Mouse (Mus musculus) intestine, embryonic 16.5 days (tissue): ENCODE data around the gene Rps6kc1. TPM values are rescaled to one million over a fixed set of nuclear protein-coding genes. Genes with fewer than 3 reads are reported as not detected.
A peak's percentile ranks its signal among the peaks of the same experiment; 100 is the strongest.

Source experiments
- ATAC-seq: fragments of 200-750 bp; cut with Nextera tagmentation; 2 replicates; pipeline ENCODE4 v1.8.0; 2017; ENCODE audit warnings: moderate TSS enrichment, moderate library complexity
- H3K27ac ChIP-seq: fragments of 300-500 bp; sonication (generic); 2 replicates; pipeline ENCODE4 v1.5.1; 2014; ENCODE audit warnings: mild to moderate bottlenecking, low read length
- H3K27me3 ChIP-seq: fragments of 300-500 bp; sonication (generic); replicated peaks from 2 replicates; pipeline ENCODE4 v1.6.1; 2014; ENCODE audit warnings: low read length, control low read depth, mixed read lengths; ENCODE audit not compliant: control insufficient read depth, insufficient read depth
- H3K36me3 ChIP-seq: fragments of 300-500 bp; sonication (generic); 2 replicates; pipeline ENCODE4 v1.6.1; 2014; ENCODE audit warnings: low read length, control low read depth; ENCODE audit not compliant: control insufficient read depth, insufficient read depth
- H3K4me1 ChIP-seq: fragments of 300-500 bp; sonication (generic); 2 replicates; pipeline ENCODE4 v1.6.1; 2014; ENCODE audit warnings: low read length, control low read depth, mixed read lengths; ENCODE audit not compliant: control insufficient read depth, insufficient read depth
- H3K4me2 ChIP-seq: fragments of 300-500 bp; sonication (generic); 2 replicates; pipeline ENCODE4 v1.6.1; 2014; ENCODE audit warnings: low read depth, low read length, control low read depth
- H3K4me3 ChIP-seq: fragments of 300-500 bp; sonication (generic); 2 replicates; pipeline ENCODE4 v1.5.1; 2014; ENCODE audit warnings: mild to moderate bottlenecking, low read length
- H3K9ac ChIP-seq: fragments of 300-500 bp; sonication (generic); 2 replicates; pipeline ENCODE4 v1.6.1; 2014; ENCODE audit warnings: low read depth, low read length
- H3K9me3 ChIP-seq: fragments of 300-500 bp; sonication (generic); 2 replicates; pipeline ENCODE4 v1.6.1; 2016; ENCODE audit warnings: low read length, control low read depth; ENCODE audit not compliant: control insufficient read depth
- WGBS: fragments of 180-500 bp; shearing (Covaris S2); extraction: QIAGEN DNeasy Blood & Tissue Kit; methylation state at CpG from one replicate; pipeline ENCODE4 v1.1.7; 2014; 5-methylcytosine and 5-hydroxymethylcytosine counted together
- polyA plus RNA-seq: library from polyadenylated mRNA; unstranded; fragments of >200 nt; fragmentation: Nextera tagmentation; extraction: Ambion mirVana; gene quantifications from 2 replicates; pipeline ENCODE4 v1.2.1, GENCODE M21; 2015

Rps6kc1 gene
- polyA plus RNA-seq, 1 experiment from 2014 or later, result 11.8 TPM

DNA sequence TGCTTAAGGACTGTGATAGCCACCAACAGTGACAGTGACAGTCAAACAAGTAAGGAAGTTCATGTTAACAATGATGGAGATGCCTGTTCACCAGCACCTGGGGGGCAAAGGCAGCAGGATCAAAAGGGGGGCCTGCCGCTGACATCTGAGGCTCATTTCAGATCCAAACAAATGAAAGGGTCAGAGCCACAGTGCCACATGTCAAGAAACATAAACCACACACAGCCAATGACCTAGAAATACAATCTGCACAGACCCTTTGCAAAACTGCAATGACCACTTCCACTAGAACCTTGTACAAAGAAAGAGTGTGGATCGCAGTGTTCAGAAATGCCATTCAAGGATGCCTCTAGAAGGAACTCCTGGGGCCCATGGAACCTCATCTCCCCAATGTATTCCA is 23.5 kb downstream of the Rps6kc1 start:
- WGBS, result 88% methylated on average over 2 of the region's 2 CpGs
- H3K27ac ChIP-seq, result no peak overlapping the region
- H3K4me1 ChIP-seq, result no peaks in the 10 kb centered on the region
- H3K9ac ChIP-seq, result no peak overlapping the region
- no peak overlapping the region for H3K4me2 ChIP-seq
- ATAC-seq, result no peak
- no peak overlapping the region for H3K4me3 ChIP-seq
- H3K36me3 ChIP-seq, result no peaks in the 10 kb centered on the region; the same call in 1 of the 2 replicates
- no peaks in the 10 kb centered on the region for H3K27me3 ChIP-seq
- no peaks in the 10 kb centered on the region for H3K9me3 ChIP-seq

DNA sequence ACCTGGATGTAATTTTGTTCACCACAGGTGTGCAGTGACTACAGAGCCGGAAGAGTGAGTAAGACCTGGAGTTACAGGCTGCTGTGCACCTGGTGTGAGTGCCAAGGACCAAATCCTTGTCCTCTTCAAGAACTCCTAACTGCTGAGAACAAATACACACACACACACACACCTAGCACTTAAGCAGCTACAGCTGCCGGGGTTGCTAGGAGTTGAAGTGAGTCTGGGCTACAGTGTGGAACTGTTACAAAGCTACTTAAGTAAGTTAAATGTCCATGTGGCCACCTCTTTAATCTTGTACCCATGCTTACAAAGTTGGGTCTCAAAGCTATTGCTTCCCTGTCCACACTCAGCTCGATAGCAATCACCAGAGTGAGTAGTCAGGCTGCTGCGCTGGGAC is 25.6 kb downstream of the Rps6kc1 start:
- Histone ChIP-seq H3K9ac (no peak overlapping the region), H3K9me3 (no peaks in the 10 kb centered on the region), H3K27ac (no peak overlapping the region), H3K4me3 (no peak overlapping the region), H3K27me3 (no peaks in the 10 kb centered on the region), H3K4me1 (no peaks in the 10 kb centered on the region), H3K4me2 (no peak overlapping the region), H3K36me3 (no peaks in the 10 kb centered on the region)
- 88% methylated on average over 4 of the region's 4 CpGs for WGBS
- no peak for ATAC-seq

DNA sequence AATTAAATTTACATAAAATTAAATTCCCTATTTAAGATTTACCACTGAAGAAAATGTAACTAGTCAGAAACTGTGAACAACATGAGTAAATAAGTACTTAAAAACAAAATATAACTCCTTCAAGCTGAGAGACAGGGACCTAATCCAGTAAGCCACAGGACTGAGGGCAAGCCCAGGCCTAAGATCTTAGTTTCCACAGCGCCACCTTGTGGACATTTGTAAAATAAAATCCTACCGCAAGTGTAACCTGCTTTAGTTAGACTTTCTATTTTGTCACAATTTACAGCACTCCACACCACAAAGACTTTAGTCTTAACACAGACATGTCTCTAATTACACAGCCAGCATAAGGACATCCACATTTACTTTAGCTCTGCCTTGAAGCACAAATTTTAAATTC is 30.1 kb downstream of the Rps6kc1 start:
- H3K4me3 ChIP-seq, result no peak overlapping the region
- no peak; the same call in 1 of the 2 replicates for ATAC-seq
- H3K27me3 ChIP-seq, result no peaks in the 10 kb centered on the region
- no peak overlapping the region for H3K4me2 ChIP-seq
- H3K27ac ChIP-seq, result no peak overlapping the region
- H3K9ac ChIP-seq, result no peak overlapping the region
- H3K36me3 ChIP-seq, result no peaks in the 10 kb centered on the region
- no peaks in the 10 kb centered on the region for H3K4me1 ChIP-seq
- WGBS, result 9% methylated on average over 2 of the region's 2 CpGs
- no peaks in the 10 kb centered on the region for H3K9me3 ChIP-seq

DNA sequence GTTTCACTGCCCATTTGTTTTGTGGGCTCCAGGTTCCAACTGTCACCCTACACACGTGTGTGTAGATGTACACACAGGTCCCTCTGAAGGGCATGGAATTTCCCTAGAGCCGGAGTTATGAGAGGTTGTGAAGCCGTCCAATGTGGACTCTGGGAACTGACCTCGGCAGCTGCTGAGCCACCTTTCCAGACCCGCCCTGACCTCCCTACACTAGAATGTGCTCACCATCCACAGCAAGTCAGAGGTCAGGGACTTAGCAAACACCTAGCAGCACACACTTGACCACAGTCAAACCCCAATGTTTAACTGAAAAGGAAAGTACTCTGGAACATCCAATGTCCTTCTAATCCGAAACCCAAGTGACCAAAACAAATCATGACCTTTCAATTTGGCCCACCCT is 30.9 kb downstream of the Rps6kc1 start:
- no peak overlapping the region for H3K27ac ChIP-seq
- no peak overlapping the region for H3K4me2 ChIP-seq
- ATAC-seq, result no peak
- H3K9ac ChIP-seq, result no peak overlapping the region
- H3K9me3 ChIP-seq, result no peaks in the 10 kb centered on the region
- H3K4me1 ChIP-seq, result no peaks in the 10 kb centered on the region
- H3K4me3 ChIP-seq, result no peak overlapping the region
- no peaks in the 10 kb centered on the region for H3K36me3 ChIP-seq
- no peaks in the 10 kb centered on the region for H3K27me3 ChIP-seq
- WGBS, result 73% methylated on average over 6 of the region's 6 CpGs

DNA sequence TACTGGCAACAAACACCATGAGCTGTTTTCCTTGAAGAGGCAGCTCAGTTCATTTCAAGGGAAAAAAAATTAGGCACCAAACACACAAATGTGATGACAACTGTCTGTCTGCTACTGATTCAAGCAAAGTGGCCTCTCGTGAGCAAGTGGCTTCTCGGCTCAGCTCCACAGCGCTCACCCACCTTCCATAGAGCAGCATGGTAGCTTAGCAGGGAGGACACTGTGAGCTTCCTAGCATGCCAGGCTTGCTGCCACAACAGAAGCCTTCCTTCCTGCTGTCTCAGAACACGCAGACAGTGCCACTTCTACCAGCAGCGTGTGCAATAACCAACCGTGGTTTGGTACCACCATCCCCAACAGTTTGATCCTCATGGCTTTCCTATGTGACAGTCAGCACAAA is 35.8 kb downstream of the Rps6kc1 start:
- H3K36me3 ChIP-seq, result no peaks in the 10 kb centered on the region
- H3K4me3 ChIP-seq, result no peak overlapping the region
- H3K4me2 ChIP-seq, result no peak overlapping the region
- WGBS, result 89% methylated on average over 6 of the region's 6 CpGs
- no peak overlapping the region for H3K9ac ChIP-seq
- H3K27ac ChIP-seq, result no peak overlapping the region
- H3K9me3 ChIP-seq, result no peaks in the 10 kb centered on the region
- no peaks in the 10 kb centered on the region for H3K27me3 ChIP-seq
- ATAC-seq, result no peak
- H3K4me1 ChIP-seq, result no peaks in the 10 kb centered on the region

DNA sequence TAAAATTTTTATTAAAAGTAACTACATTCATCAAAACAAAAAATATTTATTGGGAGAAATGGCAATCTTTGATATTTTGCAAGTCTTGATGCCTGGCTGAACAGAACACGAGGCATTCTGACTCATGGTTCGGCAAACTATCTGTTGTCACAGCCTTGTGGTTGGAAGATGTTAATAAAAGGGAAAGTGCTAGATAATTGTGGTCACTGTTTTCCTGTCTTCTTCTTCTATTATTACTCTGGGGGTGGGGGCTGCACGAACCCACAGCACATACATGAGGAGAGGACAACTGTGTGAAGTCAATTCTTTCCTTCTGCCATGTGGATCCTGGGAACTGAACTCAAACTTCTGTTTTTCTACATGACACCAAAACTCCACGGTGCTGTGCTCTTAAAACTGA is 36.5 kb downstream of the Rps6kc1 start:
- Histone ChIP-seq H3K27me3 (no peaks in the 10 kb centered on the region), H3K4me3 (no peak overlapping the region), H3K36me3 (no peaks in the 10 kb centered on the region), H3K9me3 (no peaks in the 10 kb centered on the region), H3K4me1 (no peaks in the 10 kb centered on the region), H3K9ac (no peak overlapping the region), H3K27ac (no peak overlapping the region), H3K4me2 (no peak overlapping the region)
- ATAC-seq, result no peak
- 86% methylated on average over 4 of the region's 4 CpGs for WGBS

DNA sequence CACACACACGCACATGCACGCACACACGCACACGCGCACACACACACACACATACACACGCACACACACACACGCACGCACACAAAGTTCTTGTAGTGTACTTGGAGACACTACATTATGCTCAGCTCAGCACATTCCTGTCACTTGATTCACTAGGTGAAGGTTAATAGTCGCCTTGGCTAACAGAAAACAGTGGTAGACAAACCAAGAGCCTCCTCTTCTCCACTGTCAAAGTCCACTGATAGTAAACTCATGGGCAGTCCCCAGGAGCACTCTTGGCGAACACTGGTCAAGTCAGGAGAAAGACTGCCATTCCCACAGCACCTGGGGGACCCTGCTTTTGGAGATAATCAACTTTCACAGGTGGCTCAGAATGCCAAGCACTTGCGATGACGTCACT is 40.5 kb downstream of the Rps6kc1 start:
- H3K4me1 ChIP-seq, result no peaks in the 10 kb centered on the region
- no peak overlapping the region for H3K4me3 ChIP-seq
- no peaks in the 10 kb centered on the region; the same call in 1 of the 2 replicates for H3K36me3 ChIP-seq
- no peak overlapping the region for H3K27ac ChIP-seq
- H3K9me3 ChIP-seq, result no peaks in the 10 kb centered on the region
- no peaks in the 10 kb centered on the region for H3K27me3 ChIP-seq
- ATAC-seq, result peak; percentile 64
- no peak overlapping the region for H3K9ac ChIP-seq
- WGBS, result 92% methylated on average over 12 of the region's 12 CpGs
- H3K4me2 ChIP-seq, result no peak overlapping the region

DNA sequence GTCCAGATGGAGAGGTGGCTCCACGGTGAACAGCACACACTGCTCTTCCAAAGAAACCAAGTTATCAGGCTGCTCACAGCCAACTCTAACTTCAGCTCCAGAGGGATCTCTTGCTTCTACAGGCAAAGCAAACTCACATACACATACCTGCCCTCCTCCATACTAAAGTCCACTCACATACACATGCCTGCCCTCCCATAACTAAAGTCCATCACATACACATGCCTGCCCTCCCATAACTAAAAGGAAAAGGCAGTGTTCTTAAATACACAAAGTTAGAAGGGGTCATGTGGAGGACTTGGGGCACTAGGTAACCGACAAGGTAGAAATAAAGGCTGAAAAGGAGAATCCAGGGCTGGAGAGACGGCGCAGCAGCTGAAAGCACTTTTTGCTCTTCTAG is 41.6 kb downstream of the Rps6kc1 start:
- H3K4me2 ChIP-seq, result no peak overlapping the region
- H3K27me3 ChIP-seq, result no peaks in the 10 kb centered on the region
- H3K36me3 ChIP-seq, result no peaks in the 10 kb centered on the region; the same call in 1 of the 2 replicates
- no peak overlapping the region for H3K4me3 ChIP-seq
- H3K27ac ChIP-seq, result peak overlapping the region; percentile 53
- 79% methylated on average over 4 of the region's 4 CpGs for WGBS
- ATAC-seq, result peak; percentile 86
- H3K9ac ChIP-seq, result no peak overlapping the region
- no peaks in the 10 kb centered on the region for H3K9me3 ChIP-seq
- no peaks in the 10 kb centered on the region for H3K4me1 ChIP-seq

DNA sequence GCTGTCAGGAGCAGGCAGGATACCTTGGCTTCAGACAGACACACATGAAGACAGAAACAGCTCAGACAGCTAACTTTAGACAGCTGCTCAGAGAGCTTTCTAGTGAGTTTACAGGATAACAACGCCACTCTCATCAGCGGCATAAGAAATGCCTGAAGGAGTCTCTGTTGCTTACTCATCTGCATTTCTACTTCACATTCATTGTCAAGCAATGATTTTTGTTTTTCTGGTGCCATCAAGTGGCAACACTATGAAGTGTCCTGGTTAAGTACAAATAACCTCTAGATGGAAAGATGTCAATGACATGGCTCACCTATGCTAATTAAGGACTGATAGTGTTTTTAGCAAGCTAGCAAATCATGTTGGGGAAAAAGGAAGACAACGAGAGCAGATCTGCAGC is 42.8 kb downstream of the Rps6kc1 start:
- H3K36me3 ChIP-seq, result no peaks in the 10 kb centered on the region; the same call in 1 of the 2 replicates
- no peaks in the 10 kb centered on the region for H3K27me3 ChIP-seq
- no peak overlapping the region for H3K4me2 ChIP-seq
- no peaks in the 10 kb centered on the region for H3K4me1 ChIP-seq
- H3K9me3 ChIP-seq, result no peaks in the 10 kb centered on the region
- H3K27ac ChIP-seq, result no peak overlapping the region
- 76% methylated on average over 3 of the region's 3 CpGs for WGBS
- ATAC-seq, result no peak
- H3K4me3 ChIP-seq, result no peak overlapping the region
- no peak overlapping the region for H3K9ac ChIP-seq

DNA sequence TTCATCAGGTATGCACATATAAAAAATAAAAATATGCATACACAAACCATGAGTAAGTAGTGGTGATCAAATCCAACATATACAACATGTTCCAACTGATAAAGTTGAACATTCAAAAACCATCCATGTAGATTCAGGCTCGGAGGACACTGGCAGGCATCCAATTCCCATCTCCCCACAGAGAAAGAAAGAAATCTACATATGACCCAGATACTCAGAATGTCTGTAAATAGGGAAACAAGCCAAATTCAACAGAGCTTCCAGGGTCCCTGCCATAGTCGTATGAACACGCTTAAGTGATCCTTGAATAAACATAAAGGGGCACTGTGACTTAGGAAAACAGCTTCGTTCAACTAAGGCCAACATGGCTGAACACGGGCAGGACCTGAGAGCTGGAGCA is 49.9 kb downstream of the Rps6kc1 start:
- WGBS, result 67% methylated on average over 5 of the region's 5 CpGs
- Histone ChIP-seq H3K4me2 (no peak overlapping the region), H3K4me3 (no peak overlapping the region), H3K27me3 (no peaks in the 10 kb centered on the region), H3K9ac (no peak overlapping the region), H3K9me3 (no peaks in the 10 kb centered on the region), H3K4me1 (no peaks in the 10 kb centered on the region), H3K36me3 (no peaks in the 10 kb centered on the region), H3K27ac (no peak overlapping the region)
- ATAC-seq, result no peak
